Mouse (Mus musculus) cortical plate, adult 2 months (tissue): ENCODE results near the gene Ppip5k2. TPM values are rescaled to one million over a fixed set of nuclear protein-coding genes. Genes with fewer than 3 reads are reported as not detected.

ENCODE experiments used
- H3K27ac ChIP-seq: fragments of 200-500 bp; 2 replicates; pipeline ENCODE4 v1.5.1; 2012; ENCODE audit warnings: low read length, control low read depth, inconsistent platforms; ENCODE audit not compliant: insufficient read depth
- H3K4me1 ChIP-seq: fragments of 200-500 bp; 2 replicates; pipeline ENCODE4 v1.6.1; 2011; ENCODE audit warnings: low read length; ENCODE audit not compliant: control insufficient read depth, insufficient read depth
- H3K4me3 ChIP-seq: fragments of 200-500 bp; 2 replicates; pipeline ENCODE4 v1.5.1; 2011; ENCODE audit warnings: mild to moderate bottlenecking, low read length, control low read depth; ENCODE audit not compliant: insufficient read depth
- CTCF ChIP-seq: fragments of 200-500 bp; IDR thresholded peaks from 2 replicates; pipeline ENCODE4 v1.5.1; 2011; ENCODE audit warnings: mild to moderate bottlenecking, control low read depth, low read length; ENCODE audit not compliant: insufficient read depth; ENCODE audit errors: extremely low read depth
- POLR2A ChIP-seq: fragments of 200-500 bp; IDR thresholded peaks from 2 replicates; pipeline ENCODE4 v1.6.1; 2011; ENCODE audit warnings: mild to moderate bottlenecking, low read length, control low read depth; ENCODE audit not compliant: insufficient read depth; ENCODE audit errors: extremely low read depth
- polyA plus RNA-seq: library from polyadenylated mRNA; depleted of rRNA; stranded (reverse); fragments of >200 nt; gene quantifications from 2 replicates; pipeline ENCODE4 v1.2.3, GENCODE M21; 2012; rRNA removed

Gene Ppip5k2
- polyA plus RNA-seq, 1 experiment: 23.9 TPM

GRCm38 (mm10) chr1:97676115-97676514 is 94.1 kb downstream of the Ppip5k2 start:
- H3K4me1 ChIP-seq: no peaks in the 10 kb centered on the region
- H3K27ac ChIP-seq: no peak overlapping the region
- H3K4me3 ChIP-seq: no peak overlapping the region
- no peak for TF ChIP-seq CTCF
- no peak for TF ChIP-seq POLR2A

- Histone ChIP-seq H3K4me3 (no peak overlapping the region), H3K4me1 (no peaks in the 10 kb centered on the region), H3K27ac (no peak overlapping the region)
- TF ChIP-seq POLR2A: no peak
- no peak for TF ChIP-seq CTCF
Observed at GRCm38 (mm10) chr1:97672849-97673248, 97.4 kb downstream of the Ppip5k2 start.

GRCm38 (mm10) chr1:97667288-97667687 is 102.9 kb downstream of the Ppip5k2 start:
- TF ChIP-seq POLR2A (no peak), CTCF (no peak)
- Histone ChIP-seq H3K4me1 (no peaks in the 10 kb centered on the region; the same call in 1 of the 2 replicates), H3K4me3 (no peak overlapping the region), H3K27ac (no peak overlapping the region)

- Histone ChIP-seq H3K4me3 (peak overlapping the region; percentile 96), H3K27ac (no peak overlapping the region), H3K4me1 (peaks cover 4% of the 10 kb centered on the region; the same call in 1 of the 2 replicates)
- no peak for TF ChIP-seq CTCF
- TF ChIP-seq POLR2A: no peak
Observed at GRCm38 (mm10) chr1:97662324-97662723, 107.9 kb downstream of the Ppip5k2 start.

DNA sequence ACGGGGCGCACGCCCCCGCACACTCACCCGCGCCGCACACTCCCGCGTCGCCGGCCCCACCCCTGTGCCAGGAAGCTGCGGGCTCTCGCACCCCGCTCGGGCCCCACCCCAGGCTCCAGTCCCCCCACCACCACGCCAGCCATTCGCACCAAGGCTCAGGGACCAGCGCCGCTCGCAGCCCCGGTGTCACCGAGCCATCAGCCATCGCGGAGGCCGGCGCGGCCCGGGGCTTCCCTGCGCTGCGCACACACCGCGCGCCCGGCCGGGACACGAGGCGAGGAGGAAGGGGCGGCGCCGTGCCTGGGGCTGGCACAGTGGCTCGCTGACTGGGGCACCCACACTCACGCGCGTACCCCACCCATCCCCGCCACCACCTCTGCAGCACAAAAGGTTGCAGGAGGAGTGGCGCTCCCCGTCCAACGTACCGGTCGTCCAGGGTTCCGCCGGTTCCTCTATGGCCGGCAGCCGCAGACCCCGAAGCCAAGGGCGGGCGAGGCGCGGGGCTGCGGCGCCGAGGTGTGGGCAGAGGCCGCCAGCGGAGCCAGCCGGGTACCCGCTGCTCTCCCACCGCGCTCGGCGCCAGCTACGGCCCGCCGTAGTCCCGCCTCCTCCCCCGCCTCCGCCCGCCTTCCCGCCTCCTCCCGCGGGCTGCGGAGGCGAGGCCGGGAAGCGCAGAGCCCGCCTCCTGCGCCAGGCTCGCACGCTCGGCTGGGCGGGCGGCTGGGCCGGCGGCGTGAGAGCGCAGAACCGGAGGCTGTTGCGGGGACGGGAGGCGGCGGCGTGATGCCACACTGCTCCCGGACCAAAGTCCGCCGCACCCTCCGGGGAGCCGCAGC is 108.6 kb downstream of the Ppip5k2 start, which contains the start of gene D1Ertd622e:
D1Ertd622e (minus strand) TSS at position 669 of the 836 bp plus-strand sequence.
- H3K4me3 ChIP-seq: peak within 1 kb of the TSS; percentile 96
- no peak for TF ChIP-seq CTCF
- TF ChIP-seq POLR2A: no peak
- H3K27ac ChIP-seq: peak within 1 kb of the TSS; percentile 99
- peaks cover 6% of the 10 kb centered on the region; the same call in 1 of the 2 replicates for H3K4me1 ChIP-seq

DNA sequence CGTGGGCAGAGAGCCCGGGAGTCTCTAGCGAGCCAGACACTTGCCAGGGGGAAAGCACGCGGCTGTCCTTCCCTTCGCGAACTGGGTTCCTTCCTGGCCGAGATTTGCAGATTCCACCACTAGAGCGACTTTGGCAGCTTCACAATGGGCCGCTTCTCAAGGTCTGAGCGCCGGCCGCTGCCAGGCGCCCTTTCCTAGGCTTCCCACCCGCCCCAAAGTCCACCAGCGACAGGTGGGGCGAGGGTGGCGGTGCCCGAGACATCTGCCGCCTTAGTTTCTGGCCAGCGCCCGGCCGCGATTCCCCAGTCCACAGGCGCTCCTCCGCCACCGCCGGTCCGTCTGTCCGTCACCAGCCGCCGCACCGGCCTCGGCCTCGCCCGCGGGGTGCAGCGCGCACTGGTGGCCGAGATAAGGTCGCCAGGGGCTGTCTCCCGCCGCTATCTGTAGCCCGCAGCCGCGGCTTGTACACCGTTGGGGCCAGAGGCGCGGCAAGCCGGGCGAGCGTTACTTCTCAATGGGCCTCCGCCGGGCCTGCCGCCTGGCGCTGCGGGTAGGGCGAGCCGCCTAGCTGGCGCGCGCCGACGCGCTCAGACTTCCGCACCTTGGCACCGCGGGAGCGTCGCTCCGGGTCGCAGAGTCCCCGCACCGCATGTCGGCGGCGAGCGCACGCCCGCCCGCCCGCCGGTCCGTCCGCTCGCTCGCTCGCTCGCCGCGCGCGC is 109.4 kb downstream of the Ppip5k2 start:
- H3K4me1 ChIP-seq: peaks cover 6% of the 10 kb centered on the region; the same call in 1 of the 2 replicates
- H3K27ac ChIP-seq: peak overlapping the region; percentile 99
- peak overlapping the region; percentile 96 for H3K4me3 ChIP-seq
- 0 out of 2 replicates have a peak, but pooled peaks have one; percentile 31 for TF ChIP-seq POLR2A
- TF ChIP-seq CTCF: no peak

DNA sequence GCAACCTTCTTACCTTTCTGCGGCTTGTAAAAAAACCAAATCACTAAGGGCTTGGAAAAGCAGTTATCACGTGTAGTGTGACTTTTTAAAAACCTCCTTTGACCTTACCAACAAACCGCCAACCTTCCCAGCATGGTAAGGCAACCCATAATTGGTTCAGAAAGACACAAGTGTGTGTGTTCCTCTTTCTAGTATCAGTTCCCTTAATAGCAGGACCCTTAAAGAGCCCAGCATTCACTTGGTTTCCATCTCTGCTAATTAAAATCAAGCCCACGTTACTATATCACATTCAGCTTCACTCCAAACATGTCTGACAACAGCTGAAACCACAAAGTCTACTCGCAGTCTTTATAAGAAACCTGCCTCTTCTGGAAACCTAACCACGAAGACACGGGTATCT is 110.8 kb downstream of the Ppip5k2 start:
- Histone ChIP-seq H3K27ac (peak overlapping the region; percentile 60; the same call in 1 of the 2 replicates), H3K4me3 (peak overlapping the region; percentile 96), H3K4me1 (peaks cover 6% of the 10 kb centered on the region; the same call in 1 of the 2 replicates)
- TF ChIP-seq POLR2A (no peak), CTCF (no peak)

DNA sequence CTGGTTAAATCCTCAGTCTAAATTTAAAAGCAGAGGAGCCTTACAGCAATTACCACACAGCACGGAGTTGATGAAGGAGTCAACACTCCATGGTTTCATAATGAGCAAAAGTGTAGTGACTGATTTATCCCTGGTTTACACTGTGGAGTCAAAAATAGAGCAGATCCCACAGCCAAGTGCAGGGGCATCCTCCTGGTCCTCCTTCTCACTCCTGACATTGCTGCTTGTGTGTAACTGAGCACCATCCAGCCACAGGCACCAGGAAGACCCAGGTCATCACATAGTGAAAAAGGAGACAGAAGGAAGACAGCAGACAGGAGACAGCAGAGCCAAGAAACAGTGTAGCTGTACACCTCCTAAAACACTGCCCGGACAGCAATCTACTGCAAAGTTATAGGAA is 112.4 kb downstream of the Ppip5k2 start:
- H3K27ac ChIP-seq: no peak overlapping the region
- H3K4me3 ChIP-seq: peak overlapping the region; percentile 96
- no peak for TF ChIP-seq CTCF
- TF ChIP-seq POLR2A: no peak
- peaks cover 9% of the 10 kb centered on the region; the same call in 1 of the 2 replicates for H3K4me1 ChIP-seq

DNA sequence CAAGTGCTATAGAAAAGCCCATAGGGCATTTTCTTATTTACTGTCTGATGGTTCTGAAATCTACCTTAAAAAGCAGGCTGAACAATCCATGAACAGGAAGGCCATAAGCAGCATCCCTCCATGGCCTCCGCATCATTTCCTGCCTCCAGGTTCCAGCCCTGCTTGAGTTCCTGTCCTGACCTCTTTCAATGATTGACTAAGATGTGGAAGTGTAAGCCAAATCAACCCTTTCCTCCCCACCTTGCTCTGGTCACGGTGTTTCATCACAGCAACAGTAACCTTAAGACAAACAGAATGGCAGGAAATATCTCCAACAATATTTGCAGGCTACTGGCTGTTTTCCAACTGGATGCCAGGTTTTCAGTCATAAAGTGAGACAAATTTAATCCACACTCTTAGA is 113.0 kb downstream of the Ppip5k2 start:
- no peak overlapping the region for H3K27ac ChIP-seq
- no peak overlapping the region; the same call in 1 of the 2 replicates for H3K4me3 ChIP-seq
- TF ChIP-seq POLR2A (no peak), CTCF (no peak)
- peaks cover 9% of the 10 kb centered on the region; the same call in 1 of the 2 replicates for H3K4me1 ChIP-seq

Other genes with a start within 250 kb of the Ppip5k2 start
- gene D1Ertd622e, start 108.3 kb downstream of the Ppip5k2 start, polyA plus RNA-seq: 68.8 and 71.2 TPM in 2 replicates
- 9.1 and 9.8 TPM in 2 replicates for gene Gin1, start 239 bp downstream of the Ppip5k2 start, polyA plus RNA-seq